Mouse (Mus musculus): ENCODE measurements around the gene Slc22a14. TPM values are rescaled to one million over a fixed set of nuclear protein-coding genes. Genes with fewer than 3 reads are reported as not detected.
"Not testable (repeated sequence)": the region's sequence is repeated elsewhere in the genome, so short reads cannot be mapped to it uniquely, and the experiment has no call there.

Gene Slc22a14
- total RNA-seq, 2 experiments from 2014 or later: not detected

DNA sequence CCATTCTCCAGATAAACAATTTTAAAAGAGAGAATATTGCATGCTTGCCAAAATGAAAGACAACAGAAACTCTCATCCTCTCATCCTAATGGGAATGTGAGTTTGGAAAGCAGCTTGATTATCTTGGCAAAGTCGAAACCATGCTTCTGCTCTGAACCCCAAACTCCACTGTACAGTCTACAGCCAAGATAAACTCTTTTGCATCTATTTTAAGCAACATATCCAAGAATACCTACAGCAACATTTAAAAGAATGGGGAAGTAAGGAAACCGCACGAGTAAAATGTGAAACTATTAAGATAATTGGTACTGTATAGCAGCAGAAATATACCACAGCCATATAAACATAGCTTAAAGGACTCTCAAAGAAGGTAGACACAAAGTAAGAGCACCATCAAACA, 36.9 kb downstream of the Slc22a14 start:
- intact Hi-C loops (cut with DNase I): no loop called here
- no peak for DNase-seq

DNA sequence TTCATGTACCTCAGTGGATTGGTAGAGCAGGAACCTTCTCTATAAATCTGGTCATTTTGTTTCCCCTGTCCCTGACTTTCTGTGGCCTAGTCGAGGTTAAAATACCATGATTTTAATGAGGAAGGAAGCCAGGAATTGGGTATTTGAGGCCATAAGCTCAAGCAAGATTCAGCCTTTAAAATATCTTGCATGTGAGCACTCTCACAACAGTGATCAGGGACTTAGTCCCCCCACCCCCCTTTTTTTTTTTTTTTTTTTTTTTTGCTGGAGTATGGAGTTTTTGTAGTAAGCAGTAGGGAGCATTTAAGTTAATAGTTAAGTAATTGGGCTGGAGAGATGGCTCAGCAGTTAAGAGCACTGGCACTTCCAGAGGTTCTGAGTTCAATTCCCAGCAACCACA, 41.2 kb downstream of the Slc22a14 start:
- DNase-seq: no peak
- intact Hi-C loops (cut with DNase I): no loop called here

- intact Hi-C loops (cut with DNase I): no loop called here
- no peak for DNase-seq
Observed at GRCm38 (mm10) chr9:119323260-119323645, 42.1 kb downstream of the Slc22a14 start.

- DNase-seq: peak; percentile 98 to 99
- intact Hi-C loops (cut with DNase I): no loop called here
Observed at GRCm38 (mm10) chr9:119322289-119323259, 42.8 kb downstream of the Slc22a14 start, which contains the start of gene Oxsr1. Gene Oxsr1, minus strand, starts transcription at chr9:119322427.

DNA sequence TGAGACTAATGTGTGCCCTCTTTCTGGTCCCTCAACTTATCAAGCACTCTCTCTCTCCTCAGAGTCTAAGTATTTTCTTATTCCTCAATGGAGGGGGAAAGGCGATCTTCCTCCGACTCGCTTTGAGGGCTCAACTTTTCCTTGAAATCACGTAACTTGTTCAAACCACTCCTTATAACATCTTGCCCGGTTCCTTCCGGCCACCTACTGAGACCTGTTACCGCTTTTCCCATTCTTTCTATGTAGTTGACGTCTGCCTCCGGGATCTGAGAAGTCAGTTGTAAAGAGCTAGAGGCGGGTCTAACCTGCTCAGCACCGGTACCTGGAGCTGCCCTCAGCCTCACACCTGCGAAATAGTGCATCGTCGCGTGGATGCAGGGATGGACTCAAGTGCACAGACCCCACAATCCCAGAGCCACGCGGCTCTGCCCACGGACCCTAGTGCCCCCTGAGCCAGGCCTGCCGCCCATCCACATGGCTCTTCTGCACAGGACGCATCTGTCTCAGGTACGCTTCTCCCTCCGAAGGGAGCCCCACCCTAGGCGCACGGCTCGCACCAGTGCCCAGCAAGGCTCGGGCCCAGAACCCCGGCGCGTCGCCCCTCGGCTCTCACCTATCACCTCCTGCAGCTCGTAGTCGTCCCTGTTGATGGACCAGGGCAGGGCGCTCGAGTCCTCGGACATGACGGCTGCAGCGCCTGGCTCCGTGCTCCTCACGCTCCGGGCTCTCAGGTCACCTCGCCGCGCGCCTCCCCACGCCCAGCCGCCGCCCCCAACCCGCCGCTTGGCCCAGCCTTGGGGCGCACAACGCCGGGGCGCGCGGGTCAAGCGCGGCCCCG, 43.7 kb downstream of the Slc22a14 start:
- DNase-seq: no peak
- intact Hi-C loops (cut with DNase I): no loop called here

DNA sequence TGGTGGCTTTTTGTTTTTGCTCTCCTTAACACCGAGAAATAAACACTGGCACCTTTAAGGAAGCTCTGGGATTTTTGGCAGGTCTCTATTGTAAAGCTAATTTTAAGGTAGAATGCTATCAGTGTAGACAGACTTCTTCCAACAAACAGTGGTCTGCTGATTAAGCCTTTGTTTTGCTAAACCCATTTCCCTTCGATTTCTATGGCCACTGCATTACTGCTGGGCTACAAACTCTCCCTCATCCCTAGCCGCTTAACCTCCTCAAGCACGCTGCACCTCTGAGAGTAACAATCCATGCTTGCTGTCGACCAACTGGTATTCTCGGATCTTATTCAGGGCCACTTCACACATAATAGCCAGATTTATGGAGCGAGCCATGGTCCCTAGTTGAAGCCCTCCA, 44.4 kb downstream of the Slc22a14 start:
- no peak for DNase-seq
- intact Hi-C loops (cut with DNase I): no loop called here

DNA sequence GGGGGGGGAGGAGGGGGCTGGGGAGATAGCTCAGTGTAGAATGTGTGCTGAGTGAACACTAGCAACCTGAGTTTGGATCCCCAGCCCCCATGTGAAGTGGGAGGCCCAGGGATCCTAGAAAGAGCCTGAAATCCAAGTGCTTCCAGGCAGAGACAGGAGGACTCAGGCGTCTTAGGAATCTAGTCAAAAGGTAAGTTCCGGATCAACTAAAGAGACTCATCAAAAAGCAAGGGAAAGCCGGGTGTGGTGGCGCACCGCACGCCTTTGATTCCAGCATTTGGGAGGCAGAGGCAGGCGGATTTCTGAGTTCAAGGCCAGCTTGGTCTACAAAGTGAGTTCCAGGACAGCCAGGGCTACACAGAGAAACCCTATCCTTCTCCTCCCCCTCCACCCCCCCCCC, 44.9 kb downstream of the Slc22a14 start:
- intact Hi-C loops (cut with DNase I): no loop called here

GRCm38 (mm10) chr9:119318891-119319290, 46.5 kb downstream of the Slc22a14 start:
- intact Hi-C loops (cut with DNase I): no loop called here
- DNase-seq: no peak

More for the DNA sequence above, 44.9 kb downstream of the Slc22a14 start:
- DNase-seq: no peak

GRCm38 (mm10) chr9:119313096-119313495, 52.3 kb downstream of the Slc22a14 start:
- intact Hi-C loops (cut with DNase I): no loop called here
- DNase-seq: no peak

- intact Hi-C loops (cut with DNase I): no loop called here
- no peak for DNase-seq
Observed at GRCm38 (mm10) chr9:119309067-119309466, 56.3 kb downstream of the Slc22a14 start.

DNA sequence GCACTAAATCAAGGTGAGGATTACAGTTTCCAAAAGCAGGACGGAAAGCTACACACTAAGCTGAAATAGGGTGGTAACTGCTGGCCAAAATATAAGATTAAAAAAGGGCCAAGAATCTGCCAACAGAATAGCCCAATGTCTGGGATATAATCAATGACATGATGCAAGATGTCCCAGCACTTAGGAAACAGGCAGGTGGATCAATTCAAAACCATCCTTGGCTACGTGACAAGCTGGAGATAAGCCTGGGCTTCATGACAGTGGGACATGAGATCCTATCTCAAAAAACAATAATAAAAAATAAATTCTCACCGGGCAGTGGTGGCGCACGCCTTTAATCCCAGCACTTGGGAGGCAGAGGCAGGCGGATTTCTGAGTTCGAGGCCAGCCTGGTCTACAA, 59.5 kb downstream of the Slc22a14 start:
- intact Hi-C loops (cut with DNase I): no loop called here
- no peak for DNase-seq

DNA sequence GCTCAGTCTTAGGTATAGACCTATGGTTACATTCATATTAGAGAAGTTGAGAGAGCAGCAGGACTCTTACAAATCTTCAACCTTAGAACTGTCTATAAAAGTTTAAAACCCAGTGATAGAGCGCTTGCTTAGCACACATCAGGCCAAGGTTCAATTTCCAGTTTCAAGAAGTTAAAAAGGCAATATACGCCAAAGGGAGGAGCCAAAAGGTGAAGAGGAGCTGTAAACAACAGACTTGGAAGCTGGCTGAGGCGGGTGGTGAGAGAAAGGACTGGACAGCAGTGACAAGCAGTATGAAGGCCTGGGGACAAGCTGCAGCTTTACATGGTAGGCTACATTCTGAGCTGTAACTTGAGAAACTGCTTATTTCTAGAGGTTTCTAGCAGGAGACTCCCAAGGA, 66.8 kb downstream of the Slc22a14 start:
- intact Hi-C loops (cut with DNase I): no loop called here
- DNase-seq: no peak

DNA sequence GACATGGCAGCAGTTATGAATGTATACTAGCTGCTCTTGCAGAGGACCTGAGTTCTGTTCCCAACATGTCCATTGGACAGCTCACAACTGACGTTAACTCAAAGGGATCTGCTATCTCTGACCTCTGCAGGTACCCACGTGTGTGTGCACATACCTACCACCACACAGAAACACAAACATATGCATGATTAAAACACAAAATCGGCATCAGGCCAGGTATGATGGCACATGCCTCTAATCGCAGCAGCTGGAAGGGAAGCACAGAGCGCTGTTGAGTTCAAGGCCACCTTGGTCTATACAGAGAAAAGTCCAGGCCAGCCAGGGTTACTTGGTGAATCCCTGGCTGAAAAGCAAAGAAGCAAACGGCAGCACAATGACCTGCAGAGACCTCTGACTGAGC, 67.7 kb downstream of the Slc22a14 start:
- no peak for DNase-seq

DNA sequence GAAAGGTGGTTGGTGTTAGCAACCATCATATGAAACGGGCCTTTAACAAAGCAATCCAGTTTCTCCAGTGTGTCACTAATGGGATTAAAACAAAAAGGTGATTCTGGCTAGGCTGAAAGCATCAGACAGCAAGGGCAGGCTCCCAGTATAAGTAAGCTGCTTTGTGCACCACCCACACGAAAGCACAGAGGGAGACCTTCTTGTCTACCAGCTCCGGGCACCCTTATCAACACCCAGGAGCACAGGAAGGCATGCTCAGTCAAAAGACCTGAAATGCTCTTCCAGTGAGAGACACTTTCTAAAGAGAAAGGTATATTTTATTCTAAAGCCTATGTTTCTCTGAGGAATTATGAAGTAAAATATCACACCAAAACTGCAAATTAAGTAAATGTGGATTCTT, 74.6 kb downstream of the Slc22a14 start:
- intact Hi-C loops (cut with DNase I): no loop called here
- no peak for DNase-seq

More for the DNA sequence above, 67.7 kb downstream of the Slc22a14 start:
- intact Hi-C loops (cut with DNase I): no loop called here

DNA sequence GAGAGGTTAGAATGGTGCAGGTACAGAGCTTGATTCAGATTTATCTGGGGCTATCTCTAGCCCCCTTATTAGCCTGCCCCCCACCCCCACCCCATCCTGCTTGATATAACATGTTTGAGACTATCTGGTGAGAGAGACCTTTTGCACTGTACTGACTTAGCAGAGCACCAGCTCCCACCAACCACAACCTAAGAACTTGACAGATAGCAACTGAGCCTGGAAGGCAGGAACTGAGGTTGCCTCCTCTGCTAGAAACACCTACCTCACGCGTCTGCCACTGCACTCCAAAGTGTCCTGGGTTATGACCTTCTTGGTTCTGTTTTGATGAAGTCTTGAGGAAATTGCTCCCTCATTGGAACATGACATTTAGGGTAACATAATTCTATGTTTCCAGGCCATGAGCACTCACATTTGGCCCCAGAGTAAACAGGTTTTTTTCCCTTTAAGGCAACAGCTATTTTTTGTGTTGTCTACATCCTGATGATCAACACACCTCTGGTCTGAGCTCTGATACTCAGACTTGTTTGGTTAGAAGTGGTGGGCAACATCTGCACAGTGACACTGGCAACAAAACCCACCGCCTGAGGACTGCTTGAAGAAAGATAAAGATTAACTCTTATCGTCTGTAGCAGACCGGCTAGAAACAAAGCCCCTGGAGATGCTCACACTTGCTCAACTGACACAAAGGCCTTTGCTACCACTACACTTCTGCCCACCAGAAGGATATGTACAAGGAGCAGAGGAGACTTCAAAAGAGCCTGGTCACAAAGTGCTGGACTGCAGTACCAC, 84.3 kb downstream of the Slc22a14 start:
- no peak for DNase-seq
- intact Hi-C loops (cut with DNase I): no loop called here

GRCm38 (mm10) chr9:119278031-119278430, 87.3 kb downstream of the Slc22a14 start:
- no peak for DNase-seq
- intact Hi-C loops (cut with DNase I): loop anchor here (5.0 kb wide), 1 partner anchor 171 kb away; no protein-coding TSS in a partner anchor

DNA sequence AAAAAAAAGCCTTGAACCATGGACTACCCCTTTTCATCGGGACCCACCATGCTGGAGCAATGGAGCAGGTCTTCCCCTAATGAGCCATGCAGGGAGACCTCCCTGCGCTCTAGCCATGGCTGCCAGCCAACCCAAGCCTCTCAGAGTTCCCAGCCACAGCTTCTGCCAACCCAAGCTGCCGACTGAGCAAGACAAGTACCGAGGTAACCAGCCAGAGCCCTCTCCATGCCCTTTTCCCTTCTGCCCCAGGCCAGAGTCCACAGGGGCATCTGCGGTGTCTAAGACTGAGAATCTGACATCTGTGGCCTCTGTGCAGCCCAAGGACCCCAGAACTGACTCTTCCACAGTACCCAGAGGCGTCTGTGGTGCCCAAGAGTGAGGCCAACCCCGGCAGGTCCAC, 89.0 kb downstream of the Slc22a14 start:
- intact Hi-C loops (cut with DNase I): loop anchor here (5.0 kb wide), 1 partner anchor 169 kb away; no protein-coding TSS in a partner anchor
- no peak for DNase-seq

- intact Hi-C loops (cut with DNase I): loop anchor here (5.0 kb wide), 1 partner anchor 168 kb away; no protein-coding TSS in a partner anchor
- DNase-seq: not testable (repeated sequence)
Observed at GRCm38 (mm10) chr9:119274814-119275213, 90.5 kb downstream of the Slc22a14 start.

- no peak for DNase-seq
- intact Hi-C loops (cut with DNase I): no loop called here
Observed at GRCm38 (mm10) chr9:119271496-119271895, 93.9 kb downstream of the Slc22a14 start.

DNA sequence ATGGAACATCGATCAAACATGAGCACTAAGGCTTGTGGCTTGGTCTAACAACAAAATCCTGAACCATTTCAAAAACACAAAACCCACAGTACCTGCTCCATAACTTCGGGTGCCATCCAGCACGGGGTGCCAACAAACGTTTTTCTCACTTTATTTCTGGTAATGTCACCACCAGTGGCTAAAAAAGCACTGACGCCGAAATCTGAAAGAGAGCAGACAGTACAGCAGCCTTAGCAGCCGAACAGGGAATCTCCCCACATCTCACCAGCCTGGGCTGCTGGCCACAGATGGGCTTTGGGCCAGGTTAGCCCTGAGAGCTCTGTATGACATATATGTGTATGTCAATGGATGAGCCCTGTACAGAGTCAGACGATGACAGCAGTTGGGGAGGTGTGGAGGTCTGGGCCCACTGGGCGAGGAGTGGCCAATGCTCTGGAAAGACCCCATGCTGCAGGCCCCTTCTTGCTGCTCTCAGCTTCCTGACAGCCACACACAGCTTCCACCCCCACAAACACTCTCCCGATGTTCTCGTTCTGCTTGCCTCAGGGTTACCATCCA, 96.7 kb downstream of the Slc22a14 start:
- intact Hi-C loops (cut with DNase I): no loop called here
- DNase-seq: no peak

Data from gastrocnemius, postnatal 36 days (tissue).